Mouse (Mus musculus) monocyte, adult 5-6 weeks (primary cell): ENCODE measurements around the gene Pm20d1. TPM values are rescaled to one million over a fixed set of nuclear protein-coding genes. Genes with fewer than 3 reads are reported as not detected.
A peak's percentile ranks its signal among the peaks of the same experiment; 100 is the strongest.

Source experiments
- ATAC-seq: fragments of 153-309, 156-312 bp; replicated peaks from 2 replicates; pipeline ENCODE4 v1.8.0; 2017; ENCODE audit warnings: mild to moderate bottlenecking; ENCODE audit not compliant: low TSS enrichment, insufficient number of reproducible peaks, severe bottlenecking, poor library complexity, low FRiP score
- total RNA-seq: library from RNA; stranded (forward); fragments of 200-1000, 200-491, 200-594 nt; gene quantifications from 3 replicates; pipeline ENCODE4 v1.2.3, GENCODE M21; 2017

The Pm20d1 gene
- total RNA-seq: not detected in 3 replicates

DNA sequence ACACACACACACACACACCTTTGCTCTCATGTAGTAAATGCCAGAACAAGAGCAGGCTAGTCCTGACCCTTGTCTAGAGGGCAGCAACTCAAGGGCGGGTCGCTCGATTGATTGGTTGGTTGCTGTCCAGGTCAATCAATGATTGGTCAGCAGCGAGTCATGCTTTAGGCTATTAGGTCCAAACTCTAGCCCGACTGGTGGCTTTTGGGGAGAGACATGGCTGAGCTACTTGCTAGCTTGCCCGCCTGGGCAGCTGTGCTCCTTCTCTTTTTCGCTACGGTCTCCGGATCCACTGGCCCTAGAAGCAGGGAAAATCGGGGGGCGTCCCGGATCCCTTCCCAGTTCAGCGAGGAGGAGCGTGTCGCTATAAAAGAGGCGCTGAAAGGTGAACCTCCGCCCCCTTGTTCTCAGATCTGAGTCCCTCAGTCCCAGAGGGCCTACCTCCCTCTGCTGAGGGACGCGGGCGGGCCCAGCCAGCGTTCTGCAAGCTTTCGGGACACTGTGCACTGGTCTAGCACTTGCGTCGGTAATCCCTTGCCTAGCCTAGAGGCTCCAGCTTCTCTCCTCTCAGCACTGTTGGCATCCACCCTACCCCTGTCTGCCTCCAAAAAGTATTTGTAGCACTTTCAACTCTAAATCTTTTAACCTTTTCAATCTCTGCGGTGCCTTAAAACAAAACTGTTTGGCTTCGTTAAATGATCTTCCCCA, at the start of gene Pm20d1:
TSS of gene Pm20d1 (plus strand) at position 180 of the 708 bp plus-strand sequence.
- ATAC-seq: no peak

DNA sequence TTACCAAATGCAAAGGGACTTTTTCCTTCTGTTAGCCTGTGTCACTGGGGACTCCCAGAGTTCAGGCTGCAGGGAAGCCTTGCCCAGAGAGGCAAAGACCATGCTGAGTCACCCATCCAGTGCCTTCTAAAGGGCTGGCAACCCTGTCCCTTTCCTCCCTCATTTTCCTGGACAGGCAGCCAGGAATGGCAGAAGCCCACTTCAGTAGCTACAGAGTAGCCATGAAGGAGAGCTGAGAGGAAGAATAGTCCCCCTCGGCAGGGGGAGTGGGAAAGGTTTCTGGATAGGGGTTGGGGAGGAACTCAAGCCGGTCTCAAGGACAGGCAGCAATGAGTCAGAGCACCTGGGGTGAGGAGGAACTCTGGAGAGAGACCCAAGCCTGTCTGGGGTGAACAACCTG, 49.4 kb upstream of the Pm20d1 start:
- ATAC-seq: no peak

DNA sequence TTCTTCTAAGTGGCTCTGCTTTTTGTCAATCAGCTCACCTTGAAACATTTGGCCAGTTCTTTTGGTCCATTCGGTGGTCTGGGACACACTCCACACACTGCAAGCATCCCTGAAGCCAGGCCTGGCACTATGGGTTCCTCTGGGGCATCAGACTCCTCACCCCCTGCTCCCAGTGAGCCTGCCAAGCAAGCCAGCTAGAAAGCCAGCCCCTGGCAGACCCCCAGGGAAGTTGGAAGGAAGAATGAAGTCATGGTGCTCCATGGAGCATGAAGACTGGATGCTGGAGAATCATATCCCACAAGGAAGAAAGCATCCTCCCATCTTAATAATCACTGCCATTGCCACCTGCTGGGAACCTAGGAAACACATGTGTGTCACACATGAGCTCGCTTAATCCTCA, 48.5 kb upstream of the Pm20d1 start:
- no peak for ATAC-seq

DNA sequence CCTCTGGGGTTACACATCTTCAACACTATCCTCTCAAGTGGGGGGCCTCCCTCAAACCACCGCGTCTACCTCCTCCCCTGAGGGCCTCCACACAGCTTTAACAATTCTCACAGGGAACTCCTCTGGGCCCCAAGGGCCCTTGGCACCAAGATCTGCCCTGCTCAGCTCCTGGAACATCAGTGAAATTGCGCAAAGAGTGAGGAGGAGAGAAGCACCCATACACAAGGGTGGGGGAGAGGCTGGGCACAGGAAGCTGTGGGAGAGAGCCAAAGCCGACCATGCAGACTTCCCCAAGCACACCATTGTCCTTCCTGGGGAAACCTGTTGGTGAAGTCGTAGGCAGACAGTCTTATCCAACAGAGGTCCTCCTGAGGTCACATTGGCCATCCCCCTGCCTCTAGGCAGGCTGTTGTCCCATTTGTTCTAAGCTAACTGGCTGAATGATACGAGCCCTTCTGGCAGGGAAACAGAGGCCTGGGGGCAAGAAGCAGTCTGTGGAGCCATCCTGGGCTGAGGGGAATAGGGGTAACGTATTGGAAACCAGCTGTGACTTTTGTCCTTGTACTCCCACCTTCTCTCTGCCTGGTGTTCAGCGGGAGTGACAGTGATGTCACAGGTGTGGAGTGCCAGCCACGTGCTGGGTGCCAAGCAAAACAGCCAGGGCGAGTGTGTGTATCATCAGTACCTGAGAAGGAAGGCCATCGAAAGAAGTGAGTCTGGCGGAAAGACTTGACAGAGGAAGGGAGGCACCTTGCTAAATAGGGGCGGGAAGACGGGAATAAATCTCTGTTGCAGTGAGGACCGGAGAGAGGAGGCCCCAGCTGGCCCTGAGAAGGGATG, 47.3 kb upstream of the Pm20d1 start:
- ATAC-seq: no peak

DNA sequence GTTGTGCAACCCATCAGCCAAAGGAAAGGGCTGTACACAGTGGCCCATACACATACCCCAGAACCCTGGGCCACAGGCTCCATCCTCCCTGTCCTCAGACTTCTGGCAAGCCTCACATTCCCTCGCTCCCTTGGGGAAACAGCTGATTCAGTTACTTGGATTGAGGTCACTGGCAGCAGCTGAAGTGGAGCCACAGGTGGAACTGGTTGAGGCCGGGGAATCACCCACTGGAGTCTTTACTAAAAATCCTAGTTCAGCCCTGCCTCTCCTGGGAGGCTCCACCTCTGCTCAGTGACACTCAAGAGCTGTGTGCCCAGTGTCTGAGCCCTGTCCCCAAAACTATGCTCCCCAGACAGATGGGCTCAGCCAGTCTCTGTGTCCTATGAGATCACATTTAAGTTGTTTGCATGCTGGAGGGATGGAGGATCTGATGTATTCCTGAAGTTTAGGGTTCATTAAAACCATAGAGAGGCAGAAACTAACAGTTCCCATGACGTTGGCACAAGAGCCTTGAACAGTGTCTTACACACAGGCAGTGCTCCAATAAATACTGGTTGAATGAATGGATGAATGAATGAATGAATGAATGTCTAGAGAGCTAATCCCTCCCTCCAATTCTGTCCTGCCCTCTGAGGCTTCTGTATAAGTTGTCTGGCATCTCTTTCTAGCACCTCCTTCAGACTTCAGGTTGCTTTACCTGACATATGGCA, 45.8 kb upstream of the Pm20d1 start:
- no peak for ATAC-seq

DNA sequence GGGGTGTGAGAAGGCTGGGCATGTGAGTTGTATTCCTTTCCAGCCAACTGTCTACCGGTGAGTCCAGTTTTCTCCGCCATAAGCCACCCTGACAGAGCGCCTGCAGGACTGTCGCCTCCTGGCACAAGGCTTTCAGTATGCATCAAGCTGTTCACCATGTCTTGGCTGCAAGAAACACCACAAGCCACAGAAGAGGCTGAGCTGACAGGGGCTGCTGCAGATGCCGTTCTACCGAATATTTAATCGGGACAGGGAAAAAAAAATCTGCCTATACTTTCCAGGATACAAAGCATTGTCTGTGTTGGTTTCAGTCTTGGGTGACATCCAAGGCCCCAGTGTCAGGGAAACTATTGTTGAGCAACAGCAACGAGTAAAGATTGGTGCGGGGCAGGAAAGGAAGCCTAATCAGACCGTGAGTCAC, 45.3 kb upstream of the Pm20d1 start:
- no peak for ATAC-seq

DNA sequence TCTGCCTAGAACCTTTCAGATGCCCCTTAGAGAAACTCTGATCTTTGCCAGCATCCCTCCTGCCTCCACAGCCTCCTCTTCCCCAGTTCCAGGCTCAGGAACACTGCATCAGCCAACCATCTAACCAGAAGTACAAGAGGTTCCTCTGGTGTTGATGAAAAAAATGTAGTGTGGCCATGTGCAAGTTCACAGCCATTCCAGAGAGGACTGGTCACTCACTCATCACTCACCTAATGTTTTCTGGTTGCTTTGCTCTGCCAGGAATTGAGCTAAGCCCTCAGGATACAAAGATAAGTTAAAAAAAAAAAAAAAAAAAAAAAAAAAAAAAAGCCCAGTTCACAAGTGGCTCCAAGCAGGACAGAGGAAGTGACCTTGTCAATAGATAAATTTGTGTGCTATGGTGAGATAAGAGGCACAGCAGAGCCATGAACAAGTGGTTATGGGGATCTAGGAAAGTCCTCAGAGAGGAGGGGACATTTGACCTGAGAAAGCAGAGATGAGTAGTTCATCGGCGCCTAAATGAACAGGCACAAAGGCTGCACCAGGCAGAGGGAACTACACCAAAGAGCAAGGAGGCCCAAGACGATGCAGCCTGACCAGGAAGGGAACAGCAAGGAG, 42.9 kb upstream of the Pm20d1 start:
- 0 out of 2 replicates have a peak, but pooled peaks have one; percentile 24 for ATAC-seq

DNA sequence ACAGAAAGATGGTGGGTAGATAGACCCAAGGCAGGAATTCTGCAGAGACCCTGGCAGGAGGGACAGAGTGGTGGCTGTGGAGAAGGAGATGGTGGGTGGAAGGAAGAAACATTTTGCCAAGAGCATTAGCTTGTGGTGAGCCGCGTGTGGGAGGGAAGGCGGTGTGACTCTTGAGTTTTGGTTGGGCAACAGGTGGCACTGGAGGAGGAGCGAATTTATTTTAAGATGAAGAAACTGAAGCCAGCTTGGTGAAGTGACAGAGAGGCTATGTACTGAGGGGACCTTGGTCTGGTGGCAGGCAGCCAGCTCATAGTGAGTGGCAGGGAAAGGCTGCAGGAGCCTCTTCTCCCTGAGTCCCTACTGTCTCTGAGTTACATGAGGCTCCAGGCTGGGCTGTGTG, 42.3 kb upstream of the Pm20d1 start:
- peak; percentile 64 for ATAC-seq

DNA sequence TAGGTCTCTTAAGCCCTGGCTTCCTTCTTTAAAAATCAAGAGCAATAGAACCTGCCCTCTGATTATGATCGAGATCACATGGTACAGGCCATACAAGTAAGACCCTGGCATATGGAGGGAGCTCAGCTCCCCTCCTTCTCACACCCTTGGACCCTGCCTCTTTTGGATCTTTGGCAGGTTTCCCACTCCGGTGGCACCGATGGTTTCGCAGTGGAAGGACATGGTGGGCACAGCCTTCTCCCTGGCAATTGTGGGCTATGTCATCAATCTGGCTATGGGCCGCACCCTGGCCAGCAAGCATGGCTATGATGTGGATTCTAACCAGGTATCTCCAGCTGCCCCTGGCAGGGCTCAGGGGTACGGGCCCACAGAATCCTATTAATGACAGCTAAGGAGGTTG, 40.0 kb upstream of the Pm20d1 start:
- no peak for ATAC-seq

DNA sequence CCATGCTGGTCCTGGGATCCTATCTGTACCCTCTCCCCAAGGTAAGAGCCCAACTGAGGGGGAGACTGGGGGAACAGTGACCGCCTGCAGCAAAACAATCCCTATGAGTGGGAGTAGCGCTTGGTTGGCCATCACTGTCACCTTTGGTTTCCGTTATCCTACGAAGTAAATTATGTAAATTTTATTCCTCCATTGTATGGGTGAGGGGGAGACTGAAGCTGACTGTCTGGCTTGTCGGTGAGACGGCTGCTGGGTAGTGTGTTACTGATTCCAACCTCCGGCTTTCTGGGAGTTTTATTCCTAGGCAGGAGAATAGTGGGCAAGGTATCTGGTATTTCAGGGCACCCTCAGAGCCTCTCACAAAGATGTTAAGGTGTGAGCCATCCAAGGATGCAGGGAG, 38.4 kb upstream of the Pm20d1 start:
- ATAC-seq: no peak

DNA sequence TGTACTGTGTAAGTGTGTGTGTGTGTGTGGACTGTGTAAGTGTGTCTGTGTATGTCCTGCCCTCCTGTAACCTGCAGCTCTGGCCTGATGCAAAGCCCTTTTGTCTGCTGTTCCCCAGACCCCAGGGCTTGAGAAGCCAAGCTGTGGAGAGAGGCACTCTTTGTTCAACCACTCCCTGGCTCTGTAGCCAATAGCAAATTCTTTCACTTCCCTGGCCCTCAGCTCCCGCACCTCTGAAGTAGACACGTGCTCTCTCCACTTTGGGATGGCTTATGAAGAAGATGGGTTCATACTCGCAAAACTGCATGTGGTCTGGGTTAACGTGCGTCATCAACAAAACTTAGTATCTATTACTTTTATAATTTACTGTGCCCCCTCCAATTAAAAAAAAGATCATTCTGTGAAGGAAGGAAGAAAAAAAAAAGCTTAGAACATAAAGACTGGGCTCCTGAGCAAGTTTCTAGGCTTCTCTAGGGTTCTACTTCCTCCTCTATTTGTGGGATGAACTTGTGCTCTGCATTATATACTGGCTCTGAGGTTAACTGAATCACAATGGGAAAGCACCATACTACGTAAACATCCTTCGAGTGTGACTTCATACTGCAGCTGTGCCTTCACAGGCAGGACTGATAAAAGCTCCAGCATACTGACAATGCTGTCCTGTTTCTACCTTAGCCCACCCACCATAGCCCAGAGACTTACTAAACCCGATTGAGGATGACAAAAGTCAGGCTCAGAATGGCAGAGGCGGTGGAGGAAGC, 37.3 kb upstream of the Pm20d1 start:
- ATAC-seq: no peak

DNA sequence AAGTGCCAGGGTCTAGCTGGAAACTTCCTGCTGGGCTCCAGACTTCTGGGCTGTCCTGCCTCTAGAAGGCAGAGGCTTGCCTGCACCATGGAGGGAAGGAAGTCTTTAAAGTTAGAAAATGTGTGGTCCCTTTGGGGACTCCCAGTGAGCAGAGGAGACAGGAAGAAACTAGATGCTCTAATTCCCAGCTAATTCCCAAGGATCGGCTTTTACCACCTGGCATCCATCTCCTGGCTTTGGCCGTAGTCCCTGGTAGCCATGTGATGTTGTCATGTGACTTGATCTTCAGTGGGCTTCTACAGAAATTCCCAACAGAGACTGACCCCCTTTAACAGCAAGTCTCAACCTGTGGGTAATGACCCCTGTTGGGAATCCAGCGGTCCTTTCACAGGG, 36.8 kb upstream of the Pm20d1 start:
- ATAC-seq: no peak

DNA sequence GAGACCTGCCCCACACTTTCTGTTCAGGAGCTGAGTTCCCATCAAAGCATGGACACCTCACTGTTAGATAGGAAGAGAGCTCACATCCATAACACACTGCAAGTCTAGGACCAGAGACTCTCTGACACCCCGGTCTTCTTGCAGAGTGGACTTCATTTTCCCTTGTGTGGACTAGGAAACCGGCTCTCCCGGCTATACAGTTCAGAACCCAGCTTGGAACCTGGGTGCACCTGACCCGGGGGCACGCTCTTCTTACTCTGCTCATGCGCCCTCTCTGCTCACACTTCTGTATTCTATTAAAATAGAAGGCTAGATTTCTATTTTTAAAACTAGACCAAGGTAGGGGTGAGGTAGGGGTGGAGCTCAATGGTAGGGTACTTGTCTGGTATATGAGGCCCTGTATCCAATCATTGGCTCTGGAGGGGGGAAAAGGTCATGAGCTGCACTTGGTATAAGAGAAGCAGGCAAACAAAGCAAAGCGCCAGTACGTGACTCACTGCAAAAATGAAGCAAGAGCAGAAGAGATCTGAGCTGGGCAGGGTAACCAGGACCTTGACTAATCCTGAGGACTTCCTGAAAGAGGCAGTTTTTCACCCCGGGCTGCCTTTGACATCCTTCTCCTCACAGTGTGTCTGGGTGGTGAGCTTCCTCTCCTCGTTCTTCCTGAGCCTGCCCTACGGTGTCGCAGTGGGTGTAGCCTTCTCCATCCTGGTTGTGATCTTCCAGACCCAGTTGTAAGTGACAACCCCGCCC, 35.9 kb upstream of the Pm20d1 start:
- ATAC-seq: peak; percentile 71

DNA sequence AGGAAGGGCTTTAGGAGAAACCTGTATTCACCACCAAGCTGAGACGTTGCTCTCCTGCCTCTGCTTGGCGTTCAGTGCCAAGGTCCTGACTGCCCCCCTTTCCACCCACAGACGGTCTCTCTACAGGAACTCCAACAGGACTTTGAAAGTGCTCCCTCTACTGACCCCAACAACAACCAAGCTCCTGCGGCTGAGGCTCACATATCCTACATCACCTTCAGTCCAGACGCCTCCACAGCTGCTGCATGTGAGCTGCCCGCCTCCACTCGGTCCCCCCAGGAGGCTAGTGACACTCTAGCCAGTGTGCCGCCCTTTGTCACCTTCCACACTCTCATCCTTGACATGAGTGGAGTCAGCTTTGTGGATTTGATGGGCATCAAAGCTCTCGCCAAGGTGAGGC, 33.5 kb upstream of the Pm20d1 start:
- no peak for ATAC-seq

DNA sequence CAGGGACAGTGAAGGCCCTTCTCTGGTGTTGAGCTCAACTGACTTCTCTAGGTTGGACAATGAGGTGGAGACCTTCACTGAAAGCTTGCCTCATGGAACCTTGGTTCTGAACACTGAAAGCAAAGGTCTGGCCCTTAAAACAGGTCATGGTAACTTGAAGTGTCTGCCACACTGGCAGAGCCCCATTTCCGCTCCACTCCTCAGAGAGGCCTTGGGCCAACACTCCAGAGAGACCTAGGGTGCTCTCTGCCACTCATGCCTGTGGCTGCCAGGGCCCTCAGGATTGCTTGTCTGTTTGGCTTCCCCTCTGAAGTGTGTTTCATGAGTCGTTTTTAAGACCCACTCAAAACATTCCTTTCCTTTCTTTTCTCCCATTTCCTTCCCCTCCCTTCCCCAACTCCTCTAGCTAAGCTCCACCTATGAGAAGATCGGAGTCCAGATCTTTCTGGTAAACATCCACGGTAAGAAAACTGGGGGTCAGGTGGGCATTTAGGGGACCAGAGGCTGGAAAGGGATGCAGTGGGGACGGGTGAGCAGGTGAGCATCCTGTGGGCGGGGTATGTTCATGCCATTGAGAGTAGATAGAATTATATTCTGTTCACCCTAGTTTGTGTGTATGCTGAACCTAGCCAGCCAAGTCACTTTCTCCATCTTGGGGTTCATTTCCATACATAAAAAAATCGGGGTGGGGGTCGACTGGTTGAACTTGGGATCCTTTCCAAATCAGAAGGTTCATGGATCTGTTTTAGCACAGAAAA, 32.4 kb upstream of the Pm20d1 start:
- ATAC-seq: no peak

DNA sequence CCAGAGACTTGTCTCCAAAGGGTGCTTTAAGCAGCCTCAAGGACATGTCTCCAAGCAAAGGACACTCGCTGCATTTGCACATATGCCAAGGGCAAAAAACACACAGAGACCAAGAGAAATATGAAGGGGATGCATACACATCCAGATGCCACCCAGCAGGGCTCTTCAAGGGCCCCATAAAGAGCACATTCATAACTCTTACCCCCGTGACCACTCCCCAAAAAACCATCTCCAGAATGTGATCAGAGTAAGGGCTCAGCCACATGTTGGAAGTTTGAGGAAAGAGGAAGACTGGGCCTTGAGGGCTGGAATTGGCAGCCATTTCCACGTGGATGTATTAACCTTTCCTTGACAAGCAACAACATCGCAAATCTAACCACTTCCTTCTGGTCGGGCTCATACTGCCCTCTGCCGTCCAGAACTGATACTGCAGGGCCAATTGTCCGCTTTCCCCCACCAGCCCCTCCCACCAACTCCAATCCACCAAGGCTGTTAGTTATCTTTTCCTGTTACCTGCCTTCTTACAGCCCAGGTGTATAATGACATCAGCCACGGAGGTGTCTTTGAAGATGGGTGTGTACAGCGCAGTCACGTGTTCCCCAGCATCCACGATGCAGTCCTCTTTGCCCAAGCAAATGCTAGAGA, 31.7 kb upstream of the Pm20d1 start:
- ATAC-seq: peak; percentile 65; the same call in 1 of the 2 replicates

DNA sequence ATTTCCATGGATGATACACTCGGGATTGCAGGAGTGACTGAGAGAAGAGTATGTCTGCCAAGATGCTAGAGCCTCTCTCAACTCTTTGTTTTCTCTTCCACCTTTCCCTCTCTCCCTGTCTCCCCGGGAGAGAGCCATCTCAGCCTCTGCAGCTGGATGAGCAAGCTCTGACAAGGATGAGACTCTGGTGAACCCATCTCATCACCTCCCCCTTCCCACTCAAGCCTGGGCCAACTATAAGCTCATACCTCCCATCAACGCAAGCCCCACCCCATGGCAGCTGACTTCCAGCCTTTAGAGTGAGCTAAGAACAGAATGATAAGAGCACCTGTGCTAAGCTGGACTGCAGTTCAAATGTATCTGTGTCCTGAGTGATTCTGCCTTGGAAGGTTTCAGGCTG, 27.9 kb upstream of the Pm20d1 start:
- no peak for ATAC-seq
